Mouse (Mus musculus) liver, embryonic 11.5 days (tissue): ENCODE results near the gene Ubxn11. TPM values are rescaled to one million over a fixed set of nuclear protein-coding genes. Genes with fewer than 3 reads are reported as not detected.

Experiments
- ATAC-seq: fragments of 200-750 bp; cut with Nextera tagmentation; replicated peaks from 2 replicates; pipeline ENCODE4 v1.8.0; 2017; ENCODE audit warnings: moderate number of reproducible peaks, mild to moderate bottlenecking, moderate TSS enrichment, moderate library complexity; ENCODE audit not compliant: low FRiP score
- DNase-seq: peaks from one replicate; pipeline ENCODE4 v3.0.0-alpha.2; 2017; ENCODE audit warnings: low spot score
- H3K27ac ChIP-seq: fragments of 300-500 bp; sonication (generic); 2 replicates; pipeline ENCODE4 v1.5.1; 2014; ENCODE audit warnings: mild to moderate bottlenecking, low read depth, low read length, control low read depth
- H3K27me3 ChIP-seq: fragments of 300-500 bp; sonication (generic); replicated peaks from 2 replicates; pipeline ENCODE4 v1.6.1; 2014; ENCODE audit warnings: low read length, mixed read lengths; ENCODE audit not compliant: control insufficient read depth, insufficient read depth
- H3K36me3 ChIP-seq: fragments of 300-500 bp; sonication (generic); 2 replicates; pipeline ENCODE4 v1.6.1; 2014; ENCODE audit warnings: mild to moderate bottlenecking, low read length, moderate library complexity, mixed read lengths; ENCODE audit not compliant: control insufficient read depth, insufficient read depth
- H3K4me1 ChIP-seq: fragments of 300-500 bp; sonication (generic); replicated peaks from 2 replicates; pipeline ENCODE4 v1.6.1; 2014; ENCODE audit warnings: low read length, mixed read lengths; ENCODE audit not compliant: control insufficient read depth, insufficient read depth
- H3K4me2 ChIP-seq: fragments of 300-500 bp; sonication (generic); 2 replicates; pipeline ENCODE4 v1.6.1; 2014; ENCODE audit warnings: mild to moderate bottlenecking, control low read depth, moderate library complexity
- H3K4me3 ChIP-seq: fragments of 300-500 bp; sonication (generic); 2 replicates; pipeline ENCODE4 v1.5.1; 2014; ENCODE audit warnings: low read depth, low read length, control low read depth
- H3K9ac ChIP-seq: fragments of 300-500 bp; sonication (generic); 2 replicates; pipeline ENCODE4 v1.6.1; 2014; ENCODE audit warnings: low read depth, low read length, control low read depth
- H3K9me3 ChIP-seq: fragments of 300-500 bp; sonication (generic); 2 replicates; pipeline ENCODE4 v1.6.1; 2016; ENCODE audit warnings: low read length, inconsistent platforms, mixed read lengths; ENCODE audit not compliant: control insufficient read depth
- WGBS: fragments of 180-500 bp; shearing (Covaris S2); extraction: QIAGEN DNeasy Blood & Tissue Kit; methylation state at CpG from one replicate; pipeline ENCODE4 v1.1.7; 2014; 5-methylcytosine and 5-hydroxymethylcytosine counted together
- polyA plus RNA-seq: library from polyadenylated mRNA; unstranded; fragments of >200 nt; fragmentation: Nextera tagmentation; extraction: Ambion mirVana; gene quantifications from 2 replicates; pipeline ENCODE4 v1.2.1, GENCODE M21; 2014

Gene Ubxn11
- polyA plus RNA-seq, 1 experiment from 2014 or later = 5.6 TPM

GRCm38 (mm10) chr4:134119644-134120043, 17.3 kb downstream of the Ubxn11 start:
- no peaks in the 10 kb centered on the region for H3K27me3 ChIP-seq
- ATAC-seq = no peak
- no peaks in the 10 kb centered on the region for H3K36me3 ChIP-seq
- WGBS = 63% methylated on average over 9 of the region's 9 CpGs
- DNase-seq = peak; percentile 63
- no peak overlapping the region for H3K9ac ChIP-seq
- no peak overlapping the region for H3K4me2 ChIP-seq
- no peak overlapping the region for H3K27ac ChIP-seq
- H3K4me3 ChIP-seq = no peak overlapping the region
- H3K9me3 ChIP-seq = no peaks in the 10 kb centered on the region
- peaks cover 30% of the 10 kb centered on the region for H3K4me1 ChIP-seq

GRCm38 (mm10) chr4:134120192-134120805, 17.9 kb downstream of the Ubxn11 start:
- Histone ChIP-seq H3K36me3 (no peaks in the 10 kb centered on the region), H3K4me3 (no peak overlapping the region), H3K27ac (peak overlapping the region; percentile 13; the same call in 1 of the 2 replicates), H3K4me2 (no peak overlapping the region), H3K4me1 (peaks cover 30% of the 10 kb centered on the region), H3K9me3 (no peaks in the 10 kb centered on the region), H3K9ac (no peak overlapping the region), H3K27me3 (no peaks in the 10 kb centered on the region)
- ATAC-seq (no peak), DNase-seq (no peak)
- WGBS = 66% methylated on average over 6 of the region's 6 CpGs

- H3K9ac ChIP-seq = no peak overlapping the region
- H3K4me3 ChIP-seq = no peak overlapping the region
- ATAC-seq (no peak), DNase-seq (no peak)
- H3K9me3 ChIP-seq = no peaks in the 10 kb centered on the region
- no peaks in the 10 kb centered on the region for H3K27me3 ChIP-seq
- H3K27ac ChIP-seq = no peak overlapping the region
- H3K36me3 ChIP-seq = no peaks in the 10 kb centered on the region
- WGBS = 51% methylated on average over 4 of the region's 4 CpGs
- H3K4me2 ChIP-seq = no peak overlapping the region
- peaks cover 30% of the 10 kb centered on the region for H3K4me1 ChIP-seq
Measured at GRCm38 (mm10) chr4:134120916-134121315, 18.5 kb downstream of the Ubxn11 start.

- no peak overlapping the region for H3K4me2 ChIP-seq
- H3K4me3 ChIP-seq = no peak overlapping the region
- ATAC-seq (no peak), DNase-seq (no peak)
- H3K36me3 ChIP-seq = no peaks in the 10 kb centered on the region
- H3K27me3 ChIP-seq = no peaks in the 10 kb centered on the region
- peaks cover 30% of the 10 kb centered on the region for H3K4me1 ChIP-seq
- H3K9me3 ChIP-seq = no peaks in the 10 kb centered on the region
- no peak overlapping the region for H3K27ac ChIP-seq
- H3K9ac ChIP-seq = no peak overlapping the region; the same call in 1 of the 2 replicates
- WGBS = 52% methylated on average over 4 of the region's 4 CpGs
Measured at GRCm38 (mm10) chr4:134121571-134121970, 19.2 kb downstream of the Ubxn11 start.

GRCm38 (mm10) chr4:134122281-134122680, 19.9 kb downstream of the Ubxn11 start:
- H3K4me2 ChIP-seq = no peak overlapping the region
- no peak overlapping the region for H3K4me3 ChIP-seq
- no peaks in the 10 kb centered on the region for H3K27me3 ChIP-seq
- H3K27ac ChIP-seq = no peak overlapping the region
- no peaks in the 10 kb centered on the region for H3K9me3 ChIP-seq
- H3K4me1 ChIP-seq = peaks cover 29% of the 10 kb centered on the region
- DNase-seq (no peak), ATAC-seq (no peak)
- H3K9ac ChIP-seq = no peak overlapping the region
- 65% methylated on average over 3 of the region's 3 CpGs for WGBS
- no peaks in the 10 kb centered on the region for H3K36me3 ChIP-seq

- peaks cover 33% of the 10 kb centered on the region for H3K4me1 ChIP-seq
Measured at GRCm38 (mm10) chr4:134123147-134123546, 20.8 kb downstream of the Ubxn11 start.

GRCm38 (mm10) chr4:134123680-134124551, 21.5 kb downstream of the Ubxn11 start:
- Histone ChIP-seq H3K36me3 (no peaks in the 10 kb centered on the region), H3K9me3 (no peaks in the 10 kb centered on the region), H3K27ac (no peak overlapping the region), H3K4me3 (no peak overlapping the region), H3K27me3 (no peaks in the 10 kb centered on the region), H3K4me2 (peak overlapping the region; percentile 50), H3K4me1 (peaks cover 30% of the 10 kb centered on the region), H3K9ac (no peak overlapping the region)
- ATAC-seq (no peak), DNase-seq (peak; percentile 60)
- 17% methylated on average over 17 of the region's 17 CpGs for WGBS

More at GRCm38 (mm10) chr4:134123147-134123546, 20.8 kb downstream of the Ubxn11 start:
- H3K27ac ChIP-seq = no peak overlapping the region
- H3K4me2 ChIP-seq = no peak overlapping the region
- H3K36me3 ChIP-seq = no peaks in the 10 kb centered on the region
- no peaks in the 10 kb centered on the region for H3K9me3 ChIP-seq
- no peak overlapping the region for H3K9ac ChIP-seq
- 94% methylated on average over 6 of the region's 6 CpGs for WGBS
- H3K4me3 ChIP-seq = no peak overlapping the region
- no peaks in the 10 kb centered on the region for H3K27me3 ChIP-seq
- ATAC-seq = no peak
- no peak for DNase-seq

GRCm38 (mm10) chr4:134125383-134126060, 23.2 kb downstream of the Ubxn11 start:
- ATAC-seq = no peak
- 82% methylated on average over 15 of the region's 15 CpGs for WGBS
- Histone ChIP-seq H3K9me3 (no peaks in the 10 kb centered on the region), H3K4me1 (peaks cover 41% of the 10 kb centered on the region), H3K36me3 (no peaks in the 10 kb centered on the region), H3K9ac (no peak overlapping the region), H3K4me2 (no peak overlapping the region), H3K27me3 (no peaks in the 10 kb centered on the region), H3K4me3 (no peak overlapping the region), H3K27ac (no peak overlapping the region)
- DNase-seq = no peak
